Mouse (Mus musculus) kidney, embryonic 14.5 days (tissue): ENCODE measurements at regions not wholly inside any gene's neighbourhood (a gene's known extent, or its start where the extent isn't known, plus 50 kb on each side); places are given as distances from the start of the nearest gene placed in this dataset.

Source experiments
- ATAC-seq: fragments of 200-750 bp; cut with Nextera tagmentation; 2 replicates; pipeline ENCODE4 v1.8.0; 2017; ENCODE audit warnings: moderate number of reproducible peaks, mild to moderate bottlenecking, moderate TSS enrichment, moderate library complexity; ENCODE audit not compliant: low FRiP score, low TSS enrichment
- H3K27ac ChIP-seq: fragments of 300-500 bp; sonication (generic); 2 replicates; pipeline ENCODE4 v1.5.1; 2014; ENCODE audit warnings: low read depth, mild to moderate bottlenecking, low read length, moderate library complexity, mixed read lengths
- H3K27me3 ChIP-seq: fragments of 300-500 bp; sonication (generic); 2 replicates; pipeline ENCODE4 v1.6.1; 2014; ENCODE audit warnings: mild to moderate bottlenecking, low read length; ENCODE audit not compliant: control insufficient read depth, insufficient read depth
- H3K36me3 ChIP-seq: fragments of 300-500 bp; sonication (generic); 2 replicates; pipeline ENCODE4 v1.6.1; 2014; ENCODE audit warnings: low read length, mixed read lengths; ENCODE audit not compliant: control insufficient read depth, insufficient read depth
- H3K4me1 ChIP-seq: fragments of 300-500 bp; sonication (generic); 2 replicates; pipeline ENCODE4 v1.6.1; 2014; ENCODE audit warnings: low read length, mixed read lengths; ENCODE audit not compliant: control insufficient read depth, insufficient read depth
- H3K4me2 ChIP-seq: fragments of 300-500 bp; sonication (generic); replicated peaks from 2 replicates; pipeline ENCODE4 v1.6.1; 2014; ENCODE audit warnings: low read depth, mild to moderate bottlenecking, low read length
- H3K4me3 ChIP-seq: fragments of 300-500 bp; sonication (generic); 2 replicates; pipeline ENCODE4 v1.5.1; 2014; ENCODE audit warnings: mild to moderate bottlenecking, low read length
- H3K9ac ChIP-seq: fragments of 300-500 bp; sonication (generic); 2 replicates; pipeline ENCODE4 v1.6.1; 2014; ENCODE audit warnings: low read depth, mild to moderate bottlenecking, low read length, moderate library complexity
- H3K9me3 ChIP-seq: fragments of 300-500 bp; sonication (generic); 2 replicates; pipeline ENCODE4 v1.6.1; 2016; ENCODE audit warnings: low read length; ENCODE audit not compliant: control insufficient read depth
- WGBS: fragments of 180-500 bp; shearing (Covaris S2); extraction: QIAGEN DNeasy Blood & Tissue Kit; methylation state at CpG from one replicate; pipeline ENCODE4 v1.1.7; 2014; 5-methylcytosine and 5-hydroxymethylcytosine counted together

GRCm38 (mm10) chr17:15882803-15883202 lies 52.0 kb upstream of the Rgmb start:
- Histone ChIP-seq H3K4me3 (no peak overlapping the region), H3K9ac (no peak overlapping the region), H3K4me2 (no peak overlapping the region), H3K4me1 (no peaks in the 10 kb centered on the region), H3K36me3 (no peaks in the 10 kb centered on the region), H3K27me3 (no peaks in the 10 kb centered on the region), H3K27ac (no peak overlapping the region), H3K9me3 (no peaks in the 10 kb centered on the region)
- ATAC-seq, result no peak
- 72% methylated on average over 7 of the region's 7 CpGs for WGBS

GRCm38 (mm10) chr17:15882245-15882644 lies 51.4 kb upstream of the Rgmb start:
- no peak for ATAC-seq
- Histone ChIP-seq H3K27ac (no peak overlapping the region), H3K4me2 (no peak overlapping the region), H3K4me1 (no peaks in the 10 kb centered on the region), H3K27me3 (no peaks in the 10 kb centered on the region), H3K36me3 (no peaks in the 10 kb centered on the region), H3K9ac (no peak overlapping the region), H3K4me3 (no peak overlapping the region), H3K9me3 (no peaks in the 10 kb centered on the region)
- 95% methylated on average over 2 of the region's 2 CpGs for WGBS
